Mouse (Mus musculus): ENCODE measurements around the gene Lsg1. TPM values are rescaled to one million over a fixed set of nuclear protein-coding genes. Genes with fewer than 3 reads are reported as not detected.
A peak's percentile ranks its signal among the peaks of the same experiment; 100 is the strongest.

The Lsg1 gene
- polyA plus RNA-seq, 1 experiment from 2014 or later, result 55.3 TPM

GRCm38 (mm10) chr16:30554109-30554508 is 33.3 kb downstream of the Lsg1 start:
- no peak for DNase-seq (ENCODE audit: low spot score)
- WGBS, result 95% methylated on average over 8 of the region's 8 CpGs
- Histone ChIP-seq H3K9ac (ENCODE audit: low read depth, low read length) (no peak overlapping the region), H3K36me3 (ENCODE audit: insufficient read depth, low read length) (no peaks in the 10 kb centered on the region), H3K4me3 (replicated peaks; ENCODE audit: low read depth, low read length) (no peak overlapping the region), H3K4me2 (ENCODE audit: low read length) (no peak overlapping the region), H3K9me3 (replicated peaks; ENCODE audit: low read length) (peaks cover 4% of the 10 kb centered on the region; the same call in 1 of the 2 replicates), H3K27ac (no peak overlapping the region), H3K4me1 (replicated peaks; ENCODE audit: insufficient read depth, low read length) (peaks cover 8% of the 10 kb centered on the region; the same call in 1 of the 2 replicates), H3K27me3 (ENCODE audit: insufficient read depth, low read length) (no peaks in the 10 kb centered on the region)
- no peak for TF ChIP-seq CTCF (IDR thresholded peaks at IDR 0.05; ENCODE audit: low read depth)
- no peak for ATAC-seq (replicated peaks; ENCODE audit: low FRiP score, low read depth)

DNA sequence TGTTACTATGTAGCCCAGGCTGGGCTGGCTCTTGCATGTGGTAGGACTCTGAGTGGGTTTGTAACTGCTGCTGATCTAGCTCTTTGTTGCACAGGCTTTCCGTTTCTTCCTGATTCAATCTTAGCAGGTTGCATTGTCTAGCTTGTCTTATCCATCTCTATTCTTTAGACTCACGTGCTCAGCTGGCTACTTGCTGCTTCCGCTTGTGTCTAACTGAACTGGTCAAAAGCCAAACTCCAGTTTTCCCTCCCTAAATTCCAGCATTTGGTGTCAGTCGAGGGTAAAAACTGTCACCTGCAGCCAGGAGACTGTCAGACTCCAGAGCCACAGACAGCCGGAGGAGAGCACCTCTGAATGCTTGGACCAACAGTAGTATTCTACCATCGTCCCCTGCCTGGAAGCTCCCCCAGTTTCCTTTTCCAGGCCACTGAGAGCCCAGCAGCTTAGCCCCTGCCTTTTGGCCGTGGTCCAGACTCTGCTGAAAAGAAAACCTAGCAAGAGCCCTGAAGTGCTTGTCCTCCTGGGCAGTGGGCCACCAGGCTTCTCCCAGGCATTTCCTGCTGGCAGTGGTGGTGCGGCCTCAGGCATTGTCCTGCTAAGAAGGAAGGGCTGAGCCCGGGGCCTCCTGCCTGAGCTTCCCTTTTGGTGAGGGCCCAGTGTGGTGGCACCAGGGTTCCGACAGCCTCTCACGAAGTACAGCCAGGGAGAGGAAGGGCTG is 34.6 kb downstream of the Lsg1 start:
- peak overlapping the region; percentile 7; the same call in 1 of the 2 replicates for H3K4me2 ChIP-seq (ENCODE audit: low read length)

GRCm38 (mm10) chr16:30550748-30551192 is 36.6 kb downstream of the Lsg1 start, which contains the start of gene Tmem44:
TSS of gene Tmem44 (minus strand) at chr16:30550842.
- WGBS, result 5% methylated on average over 14 of the region's 14 CpGs
- H3K4me1 ChIP-seq (replicated peaks; ENCODE audit: insufficient read depth, low read length), result peaks cover 8% of the 10 kb centered on the region; the same call in 1 of the 2 replicates
- H3K27ac ChIP-seq, result peak within 1 kb of the TSS; percentile 57; the same call in 1 of the 2 replicates
- H3K4me3 ChIP-seq (replicated peaks; ENCODE audit: low read depth, low read length), result peak within 1 kb of the TSS; percentile 74
- peaks cover 4% of the 10 kb centered on the region; the same call in 1 of the 2 replicates for H3K9me3 ChIP-seq (replicated peaks; ENCODE audit: low read length)
- peak within 1 kb of the TSS; percentile 95 for H3K9ac ChIP-seq (ENCODE audit: low read depth, low read length)
- no peak for TF ChIP-seq CTCF (IDR thresholded peaks at IDR 0.05; ENCODE audit: low read depth)
- H3K4me2 ChIP-seq (ENCODE audit: low read length), result peak within 1 kb of the TSS; percentile 96
- no peak for DNase-seq (ENCODE audit: low spot score)
- no peaks in the 10 kb centered on the region for H3K27me3 ChIP-seq (ENCODE audit: insufficient read depth, low read length)
- ATAC-seq (replicated peaks; ENCODE audit: low FRiP score, low read depth), result peak; percentile 21
- H3K36me3 ChIP-seq (ENCODE audit: insufficient read depth, low read length), result no peaks in the 10 kb centered on the region

More for the DNA sequence above, 34.6 kb downstream of the Lsg1 start:
- Histone ChIP-seq H3K4me1 (replicated peaks; ENCODE audit: insufficient read depth, low read length) (peaks cover 8% of the 10 kb centered on the region; the same call in 1 of the 2 replicates), H3K9me3 (replicated peaks; ENCODE audit: low read length) (peaks cover 4% of the 10 kb centered on the region; the same call in 1 of the 2 replicates), H3K27me3 (ENCODE audit: insufficient read depth, low read length) (no peaks in the 10 kb centered on the region), H3K4me3 (replicated peaks; ENCODE audit: low read depth, low read length) (no peak overlapping the region), H3K27ac (peak overlapping the region; percentile 82), H3K36me3 (ENCODE audit: insufficient read depth, low read length) (no peaks in the 10 kb centered on the region), H3K9ac (ENCODE audit: low read depth, low read length) (peak overlapping the region; percentile 35; the same call in 1 of the 2 replicates)
- peak; percentile 77 for DNase-seq (ENCODE audit: low spot score)
- ATAC-seq (replicated peaks; ENCODE audit: low FRiP score, low read depth), result peak; percentile 18; the same call in 1 of the 2 replicates
- no peak for TF ChIP-seq CTCF (IDR thresholded peaks at IDR 0.05; ENCODE audit: low read depth)
- WGBS, result 25% methylated on average over 11 of the region's 11 CpGs

DNA sequence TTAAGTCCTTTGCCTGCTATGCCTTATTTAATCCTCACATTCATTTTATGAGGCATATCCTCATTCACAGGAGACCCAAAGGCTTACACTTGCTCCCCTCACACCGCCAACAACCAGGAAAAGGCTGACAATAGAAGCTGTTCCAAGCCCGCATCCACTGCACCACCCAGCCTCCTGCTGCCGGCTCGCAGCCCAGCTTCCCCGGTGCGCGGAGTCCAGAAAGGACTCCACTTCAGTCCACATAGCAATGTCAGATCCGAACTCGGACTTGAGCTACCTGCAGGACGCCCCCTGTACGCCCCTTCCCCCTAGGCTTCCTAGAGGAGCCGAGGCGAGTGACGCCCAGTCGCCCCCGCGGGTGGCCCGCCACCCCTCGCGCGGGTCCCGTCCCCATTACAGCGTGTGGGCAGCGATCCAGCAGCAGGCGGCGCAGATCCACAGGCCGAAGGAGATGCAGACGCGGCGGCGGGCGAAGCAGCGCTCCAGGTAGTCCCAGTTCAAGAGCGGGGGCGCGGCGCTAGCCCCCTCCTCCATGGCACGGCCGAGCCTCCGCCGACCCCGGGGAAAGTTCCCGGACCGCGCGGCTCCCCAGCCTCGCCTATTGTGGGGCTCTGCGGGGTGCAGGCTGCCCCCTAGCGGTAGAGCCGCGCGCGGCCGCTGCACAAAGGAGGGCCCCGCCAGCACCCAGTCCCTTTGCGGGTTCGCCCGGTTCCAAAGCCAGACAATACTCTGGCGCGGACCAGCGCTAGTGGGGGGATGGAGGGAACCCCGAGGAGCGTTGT is 37.2 kb downstream of the Lsg1 start:
- H3K9me3 ChIP-seq (replicated peaks; ENCODE audit: low read length), result peaks cover 4% of the 10 kb centered on the region; the same call in 1 of the 2 replicates
- H3K9ac ChIP-seq (ENCODE audit: low read depth, low read length), result peak overlapping the region; percentile 95
- ATAC-seq (replicated peaks; ENCODE audit: low FRiP score, low read depth) (peak; percentile 88), DNase-seq (ENCODE audit: low spot score) (peak; percentile 79)
- TF ChIP-seq CTCF (IDR thresholded peaks at IDR 0.05; ENCODE audit: low read depth), result peak; percentile 92
- WGBS, result under 1% methylated on average over 61 of the region's 63 CpGs
- peaks cover 8% of the 10 kb centered on the region; the same call in 1 of the 2 replicates for H3K4me1 ChIP-seq (replicated peaks; ENCODE audit: insufficient read depth, low read length)
- no peaks in the 10 kb centered on the region for H3K36me3 ChIP-seq (ENCODE audit: insufficient read depth, low read length)
- H3K4me3 ChIP-seq (replicated peaks; ENCODE audit: low read depth, low read length), result peak overlapping the region; percentile 74
- H3K27me3 ChIP-seq (ENCODE audit: insufficient read depth, low read length), result no peaks in the 10 kb centered on the region
- peak overlapping the region; percentile 96 for H3K4me2 ChIP-seq (ENCODE audit: low read length)
- peak overlapping the region; percentile 57; the same call in 1 of the 2 replicates for H3K27ac ChIP-seq

DNA sequence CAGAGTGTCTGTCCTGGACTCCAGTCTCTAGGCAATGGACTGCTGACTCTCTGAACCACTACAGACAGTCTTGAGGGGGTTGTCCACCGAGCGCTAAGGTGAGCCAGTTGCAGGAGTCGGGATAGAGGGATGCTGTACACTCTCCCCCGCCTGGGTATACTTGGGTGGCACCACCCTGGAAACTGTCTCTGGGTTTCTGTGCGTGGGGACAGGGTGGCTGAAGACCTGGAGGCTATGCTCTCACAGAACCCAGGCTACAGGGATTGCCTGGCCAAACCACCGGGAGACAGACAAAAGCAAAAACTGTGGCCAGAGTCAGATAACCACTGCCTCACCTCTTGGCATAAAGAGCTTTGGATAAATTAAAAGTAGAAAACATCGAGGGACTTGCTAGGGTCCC is 37.9 kb downstream of the Lsg1 start:
- no peak for ATAC-seq (replicated peaks; ENCODE audit: low FRiP score, low read depth)
- no peak for DNase-seq (ENCODE audit: low spot score)
- H3K4me2 ChIP-seq (ENCODE audit: low read length), result peak overlapping the region; percentile 96; the same call in 1 of the 2 replicates
- peaks cover 8% of the 10 kb centered on the region; the same call in 1 of the 2 replicates for H3K4me1 ChIP-seq (replicated peaks; ENCODE audit: insufficient read depth, low read length)
- WGBS, result 83% methylated on average over 7 of the region's 7 CpGs
- no peaks in the 10 kb centered on the region for H3K27me3 ChIP-seq (ENCODE audit: insufficient read depth, low read length)
- TF ChIP-seq CTCF (IDR thresholded peaks at IDR 0.05; ENCODE audit: low read depth), result no peak
- H3K9me3 ChIP-seq (replicated peaks; ENCODE audit: low read length), result no peaks in the 10 kb centered on the region; the same call in 1 of the 2 replicates
- H3K4me3 ChIP-seq (replicated peaks; ENCODE audit: low read depth, low read length), result peak overlapping the region; percentile 74
- H3K9ac ChIP-seq (ENCODE audit: low read depth, low read length), result no peak overlapping the region; the same call in 1 of the 2 replicates
- H3K27ac ChIP-seq, result no peak overlapping the region
- no peaks in the 10 kb centered on the region for H3K36me3 ChIP-seq (ENCODE audit: insufficient read depth, low read length)

- no peaks in the 10 kb centered on the region for H3K27me3 ChIP-seq (ENCODE audit: insufficient read depth, low read length)
- H3K27ac ChIP-seq, result no peak overlapping the region
- no peak overlapping the region for H3K4me3 ChIP-seq (replicated peaks; ENCODE audit: low read depth, low read length)
- no peak for TF ChIP-seq CTCF (IDR thresholded peaks at IDR 0.05; ENCODE audit: low read depth)
- H3K9me3 ChIP-seq (replicated peaks; ENCODE audit: low read length), result no peaks in the 10 kb centered on the region; the same call in 1 of the 2 replicates
- no peak overlapping the region for H3K9ac ChIP-seq (ENCODE audit: low read depth, low read length)
- peaks cover 8% of the 10 kb centered on the region; the same call in 1 of the 2 replicates for H3K4me1 ChIP-seq (replicated peaks; ENCODE audit: insufficient read depth, low read length)
- H3K4me2 ChIP-seq (ENCODE audit: low read length), result no peak overlapping the region
- 91% methylated on average over 5 of the region's 5 CpGs for WGBS
- ATAC-seq (replicated peaks; ENCODE audit: low FRiP score, low read depth) (no peak), DNase-seq (ENCODE audit: low spot score) (no peak)
- H3K36me3 ChIP-seq (ENCODE audit: insufficient read depth, low read length), result no peaks in the 10 kb centered on the region
Observed at GRCm38 (mm10) chr16:30548291-30548690, 39.1 kb downstream of the Lsg1 start.

Measured in kidney, postnatal 0 days (tissue).